Mouse (Mus musculus) liver, embryonic 16.5 days (tissue): ENCODE data around the gene Mab21l3. TPM values are rescaled to one million over a fixed set of nuclear protein-coding genes. Genes with fewer than 3 reads are reported as not detected.

Source experiments
- ATAC-seq: fragments of 200-750 bp; cut with Nextera tagmentation; 2 replicates; pipeline ENCODE4 v1.8.0; 2017; ENCODE audit warnings: low read depth, mild to moderate bottlenecking, moderate number of reproducible peaks, moderate library complexity
- H3K27ac ChIP-seq: fragments of 300-500 bp; sonication (generic); 2 replicates; pipeline ENCODE4 v1.5.1; 2014; ENCODE audit warnings: mild to moderate bottlenecking, low read length
- H3K27me3 ChIP-seq: fragments of 300-500 bp; sonication (generic); 2 replicates; pipeline ENCODE4 v1.6.1; 2014; ENCODE audit warnings: low read depth, low read length, mixed read lengths; ENCODE audit not compliant: control insufficient read depth, insufficient read depth
- H3K36me3 ChIP-seq: fragments of 300-500 bp; sonication (generic); 2 replicates; pipeline ENCODE4 v1.6.1; 2014; ENCODE audit warnings: mild to moderate bottlenecking; ENCODE audit not compliant: control insufficient read depth, insufficient read depth
- H3K4me1 ChIP-seq: fragments of 300-500 bp; sonication (generic); 2 replicates; pipeline ENCODE4 v1.6.1; 2014; ENCODE audit warnings: low read depth, low read length, mixed read lengths; ENCODE audit not compliant: control insufficient read depth
- H3K4me2 ChIP-seq: fragments of 300-500 bp; sonication (generic); 2 replicates; pipeline ENCODE4 v1.6.1; 2014; ENCODE audit warnings: low read depth, low read length, mixed read lengths
- H3K4me3 ChIP-seq: fragments of 300-500 bp; sonication (generic); 2 replicates; pipeline ENCODE4 v1.5.1; 2014; ENCODE audit warnings: low read depth, mild to moderate bottlenecking, low read length
- H3K9ac ChIP-seq: fragments of 300-500 bp; sonication (generic); 2 replicates; pipeline ENCODE4 v1.6.1; 2014; ENCODE audit warnings: low read depth, low read length
- H3K9me3 ChIP-seq: fragments of 300-500 bp; sonication (generic); replicated peaks from 2 replicates; pipeline ENCODE4 v1.6.1; 2016; ENCODE audit warnings: low read length; ENCODE audit not compliant: control insufficient read depth
- WGBS: fragments of 180-500 bp; shearing (Covaris S2); extraction: QIAGEN DNeasy Blood & Tissue Kit; methylation state at CpG from one replicate; pipeline ENCODE4 v1.1.7; 2014; ENCODE audit not compliant: insufficient replicate concordance; 5-methylcytosine and 5-hydroxymethylcytosine counted together
- polyA plus RNA-seq: library from polyadenylated mRNA; unstranded; fragments of >200 nt; fragmentation: Nextera tagmentation; extraction: Ambion mirVana; gene quantifications from 2 replicates; pipeline ENCODE4 v1.2.1, GENCODE M21; 2015

Gene Mab21l3
- polyA plus RNA-seq, 1 experiment from 2014 or later, result 0.07 TPM

- no peak overlapping the region for H3K9ac ChIP-seq
- H3K27ac ChIP-seq, result no peak overlapping the region
- no peaks in the 10 kb centered on the region for H3K4me1 ChIP-seq
- ATAC-seq, result no peak
- 62% methylated on average over 5 of the region's 5 CpGs for WGBS
- H3K4me3 ChIP-seq, result no peak overlapping the region
- no peak overlapping the region for H3K4me2 ChIP-seq
- no peaks in the 10 kb centered on the region for H3K27me3 ChIP-seq
- H3K36me3 ChIP-seq, result no peaks in the 10 kb centered on the region
- no peaks in the 10 kb centered on the region for H3K9me3 ChIP-seq
These were observed 29.4 kb upstream of the Mab21l3 start for GRCm38 (mm10) chr3:101878136-101878535.

DNA sequence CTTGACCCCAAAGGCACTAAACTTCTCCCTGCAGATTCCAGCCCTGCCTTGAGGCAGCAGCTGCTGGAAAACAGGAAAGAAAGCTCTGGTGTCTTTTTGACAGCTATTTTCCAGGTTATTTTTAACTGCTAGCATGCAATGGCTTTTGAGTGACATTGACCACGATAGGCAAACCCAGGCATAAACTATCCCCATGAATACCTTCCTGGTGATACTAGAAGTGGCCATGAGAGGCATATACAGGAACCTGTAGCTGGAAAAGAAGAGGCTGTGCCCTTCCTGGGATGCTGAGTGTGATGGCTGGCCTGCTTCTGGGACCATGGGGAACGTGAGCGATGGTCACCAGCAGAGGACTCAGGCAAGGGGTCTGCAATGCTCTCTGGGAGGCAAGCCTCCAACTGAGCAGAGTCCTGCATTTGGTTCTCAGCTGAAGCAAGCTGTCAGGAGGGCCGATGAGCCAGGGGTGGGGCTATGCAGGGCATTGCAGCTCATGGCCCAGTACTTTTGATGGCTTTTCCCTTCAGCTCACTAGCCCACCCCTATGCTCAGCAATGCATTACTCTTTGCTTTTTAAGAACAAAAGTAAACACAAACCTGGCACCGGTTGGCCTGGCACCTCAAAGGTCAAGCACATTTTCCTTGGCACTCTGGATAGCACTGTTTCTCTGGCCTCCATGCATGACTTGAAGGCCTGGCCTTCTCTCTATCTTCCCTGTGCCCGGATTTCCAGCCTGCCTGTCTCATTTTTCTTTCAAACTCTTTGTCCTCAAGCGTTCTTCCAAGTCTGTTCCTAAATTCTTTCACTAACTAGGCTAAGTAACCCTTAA is 27.9 kb upstream of the Mab21l3 start:
- Histone ChIP-seq H3K9ac (no peak overlapping the region), H3K27me3 (no peaks in the 10 kb centered on the region), H3K9me3 (no peaks in the 10 kb centered on the region), H3K4me2 (no peak overlapping the region), H3K4me3 (no peak overlapping the region), H3K4me1 (no peaks in the 10 kb centered on the region), H3K36me3 (no peaks in the 10 kb centered on the region), H3K27ac (no peak overlapping the region)
- WGBS, result 66% methylated on average over 7 of the region's 7 CpGs
- no peak for ATAC-seq

DNA sequence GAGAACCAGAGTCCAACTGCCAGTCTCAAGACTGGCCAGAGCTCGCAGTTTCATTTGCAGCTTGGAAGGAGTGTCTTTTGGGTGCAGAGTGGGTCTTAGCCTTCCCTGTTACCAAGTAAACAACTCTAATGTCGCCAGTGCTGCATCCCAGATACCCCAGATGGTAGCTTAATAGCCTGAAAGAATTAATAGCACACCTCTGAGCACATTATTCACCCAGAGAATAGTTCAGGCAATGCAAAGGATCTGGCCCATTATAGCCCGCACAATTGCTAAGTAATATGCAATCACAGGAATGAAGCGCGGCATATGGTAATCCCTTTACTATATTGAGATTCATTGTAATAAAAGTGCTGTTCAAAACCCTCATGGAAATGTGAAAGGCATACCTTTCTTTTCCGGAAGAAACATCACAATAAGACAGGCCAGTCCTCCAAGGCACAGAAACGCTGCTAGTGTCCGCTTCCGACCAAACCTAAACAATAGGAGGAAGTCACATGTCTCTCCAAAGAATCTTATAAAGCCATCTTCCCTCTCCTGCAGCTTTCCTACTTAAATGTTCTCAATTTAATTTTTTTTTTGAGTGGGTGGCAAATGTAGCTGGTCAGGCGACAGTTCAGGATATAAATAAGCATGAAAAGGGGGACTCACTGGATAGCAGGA is 26.6 kb upstream of the Mab21l3 start:
- Histone ChIP-seq H3K9me3 (no peaks in the 10 kb centered on the region), H3K4me2 (no peak overlapping the region), H3K36me3 (no peaks in the 10 kb centered on the region), H3K27me3 (no peaks in the 10 kb centered on the region), H3K9ac (no peak overlapping the region), H3K4me1 (no peaks in the 10 kb centered on the region), H3K4me3 (no peak overlapping the region), H3K27ac (no peak overlapping the region)
- WGBS, result 62% methylated on average over 10 of the region's 10 CpGs
- ATAC-seq, result no peak

DNA sequence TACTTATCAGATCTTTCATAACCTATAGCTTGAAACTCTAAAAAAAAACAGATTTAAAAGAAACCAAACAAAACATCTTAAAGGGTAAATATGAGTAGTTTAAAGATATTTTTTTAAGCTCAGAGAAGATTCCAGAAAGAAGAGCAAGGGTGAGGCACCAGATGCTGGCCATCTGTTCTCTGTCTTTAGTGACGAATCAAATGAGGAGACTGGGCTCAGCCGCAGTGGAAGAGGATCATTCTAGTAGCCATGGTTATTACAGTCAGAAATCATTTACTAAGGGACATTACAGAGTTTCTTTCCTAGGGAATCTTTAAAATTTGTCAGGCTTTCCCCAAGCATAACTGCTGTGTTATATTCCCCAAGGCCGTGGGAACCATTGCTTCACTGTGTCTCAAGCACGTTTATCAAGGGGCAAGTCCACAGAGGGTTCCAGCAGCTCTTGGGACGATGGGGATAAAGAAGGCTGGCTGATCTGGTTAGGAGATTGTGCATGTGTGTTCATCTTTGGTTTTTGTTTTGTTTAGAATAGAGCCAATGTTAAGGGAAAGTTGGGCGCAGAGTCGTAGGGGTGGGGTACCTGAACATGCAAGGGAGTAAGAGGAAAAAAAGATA is 24.4 kb upstream of the Mab21l3 start:
- H3K36me3 ChIP-seq, result no peaks in the 10 kb centered on the region
- H3K4me2 ChIP-seq, result no peak overlapping the region
- ATAC-seq, result no peak
- H3K27ac ChIP-seq, result no peak overlapping the region
- H3K9me3 ChIP-seq, result no peaks in the 10 kb centered on the region
- H3K4me1 ChIP-seq, result no peaks in the 10 kb centered on the region
- H3K4me3 ChIP-seq, result no peak overlapping the region
- no peak overlapping the region for H3K9ac ChIP-seq
- H3K27me3 ChIP-seq, result no peaks in the 10 kb centered on the region
- WGBS, result 73% methylated on average over 7 of the region's 7 CpGs

DNA sequence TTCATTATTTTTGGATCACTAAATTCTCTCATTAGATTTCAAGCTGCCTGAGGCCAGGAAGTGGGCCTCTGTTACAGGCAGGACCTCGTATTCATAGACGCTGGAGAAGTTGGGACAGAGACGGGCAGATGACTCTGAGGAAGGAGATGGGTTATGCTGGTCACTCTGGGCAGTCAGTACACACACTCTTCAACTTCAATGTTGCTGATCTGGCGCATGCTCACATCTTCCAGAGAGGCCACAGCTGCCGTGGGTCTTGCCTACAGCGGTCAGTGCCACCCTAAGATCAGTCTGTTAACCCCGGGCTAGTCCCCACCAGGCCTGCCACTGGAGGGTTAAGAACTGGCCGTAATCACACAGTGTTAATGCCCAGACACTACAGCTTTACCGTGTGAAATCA is 23.2 kb upstream of the Mab21l3 start:
- H3K27me3 ChIP-seq, result no peaks in the 10 kb centered on the region
- H3K27ac ChIP-seq, result no peak overlapping the region
- no peak overlapping the region for H3K9ac ChIP-seq
- 64% methylated on average over 9 of the region's 9 CpGs for WGBS
- no peaks in the 10 kb centered on the region for H3K9me3 ChIP-seq
- no peak overlapping the region for H3K4me3 ChIP-seq
- no peak for ATAC-seq
- no peaks in the 10 kb centered on the region for H3K4me1 ChIP-seq
- H3K36me3 ChIP-seq, result no peaks in the 10 kb centered on the region
- no peak overlapping the region for H3K4me2 ChIP-seq

DNA sequence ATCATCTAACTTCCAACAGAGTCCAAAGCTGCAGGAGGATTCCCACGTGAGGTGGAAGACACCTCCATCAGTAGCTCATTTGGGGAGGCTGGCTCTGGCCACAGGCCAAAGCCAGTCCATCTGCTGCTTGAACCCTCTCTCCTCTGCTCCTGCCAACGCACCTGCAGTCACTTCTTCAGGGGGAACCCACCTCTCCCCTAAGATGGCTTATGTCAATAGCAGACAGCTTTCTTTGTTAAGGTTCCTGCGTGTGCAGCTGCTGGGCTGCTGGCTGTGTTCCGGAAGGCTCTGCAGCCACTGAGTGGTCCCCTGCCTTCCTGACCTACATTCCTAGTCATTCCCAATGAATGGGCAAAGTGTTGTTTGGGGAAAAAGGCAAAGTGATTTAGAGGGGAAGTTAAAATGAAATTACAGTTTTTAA is 18.3 kb upstream of the Mab21l3 start:
- no peaks in the 10 kb centered on the region for H3K36me3 ChIP-seq
- no peak overlapping the region for H3K27ac ChIP-seq
- no peak overlapping the region for H3K9ac ChIP-seq
- H3K4me1 ChIP-seq, result no peaks in the 10 kb centered on the region
- no peaks in the 10 kb centered on the region for H3K9me3 ChIP-seq
- 65% methylated on average over 4 of the region's 4 CpGs for WGBS
- H3K4me3 ChIP-seq, result no peak overlapping the region
- H3K27me3 ChIP-seq, result no peaks in the 10 kb centered on the region
- no peak overlapping the region for H3K4me2 ChIP-seq
- no peak for ATAC-seq

GRCm38 (mm10) chr3:101861856-101862255 is 13.1 kb upstream of the Mab21l3 start:
- WGBS, result 54% methylated on average over 3 of the region's 3 CpGs

GRCm38 (mm10) chr3:101860151-101860550 is 11.4 kb upstream of the Mab21l3 start:
- no peak for ATAC-seq
- no peak overlapping the region for H3K9ac ChIP-seq
- H3K27me3 ChIP-seq, result no peaks in the 10 kb centered on the region
- no peaks in the 10 kb centered on the region for H3K9me3 ChIP-seq
- no peak overlapping the region for H3K27ac ChIP-seq
- WGBS, result 75% methylated on average over 7 of the region's 7 CpGs
- no peak overlapping the region for H3K4me2 ChIP-seq
- H3K4me1 ChIP-seq, result no peaks in the 10 kb centered on the region
- H3K4me3 ChIP-seq, result no peak overlapping the region
- no peaks in the 10 kb centered on the region for H3K36me3 ChIP-seq

More at GRCm38 (mm10) chr3:101861856-101862255, 13.1 kb upstream of the Mab21l3 start:
- H3K4me2 ChIP-seq, result no peak overlapping the region
- H3K27ac ChIP-seq, result no peak overlapping the region
- no peak for ATAC-seq
- no peaks in the 10 kb centered on the region for H3K4me1 ChIP-seq
- no peak overlapping the region for H3K9ac ChIP-seq
- no peaks in the 10 kb centered on the region for H3K27me3 ChIP-seq
- H3K4me3 ChIP-seq, result no peak overlapping the region
- no peaks in the 10 kb centered on the region for H3K36me3 ChIP-seq
- H3K9me3 ChIP-seq, result no peaks in the 10 kb centered on the region

GRCm38 (mm10) chr3:101859740-101860139 is 11.0 kb upstream of the Mab21l3 start:
- H3K27ac ChIP-seq, result no peak overlapping the region
- 74% methylated on average over 7 of the region's 7 CpGs for WGBS
- ATAC-seq, result no peak
- no peaks in the 10 kb centered on the region for H3K27me3 ChIP-seq
- H3K9me3 ChIP-seq, result no peaks in the 10 kb centered on the region
- no peaks in the 10 kb centered on the region for H3K4me1 ChIP-seq
- H3K4me2 ChIP-seq, result no peak overlapping the region
- no peak overlapping the region for H3K9ac ChIP-seq
- H3K36me3 ChIP-seq, result no peaks in the 10 kb centered on the region
- no peak overlapping the region for H3K4me3 ChIP-seq
